Mouse (Mus musculus): Measurements from ENCODE around the gene Kcnip1. TPM values are rescaled to one million over a fixed set of nuclear protein-coding genes. Genes with fewer than 3 reads are reported as not detected.
A peak's percentile ranks its signal among the peaks of the same experiment; 100 is the strongest.

Kcnip1 gene
- total RNA-seq, 2 experiments from 2014 or later, result 20.4 to 21.2 TPM

DNA sequence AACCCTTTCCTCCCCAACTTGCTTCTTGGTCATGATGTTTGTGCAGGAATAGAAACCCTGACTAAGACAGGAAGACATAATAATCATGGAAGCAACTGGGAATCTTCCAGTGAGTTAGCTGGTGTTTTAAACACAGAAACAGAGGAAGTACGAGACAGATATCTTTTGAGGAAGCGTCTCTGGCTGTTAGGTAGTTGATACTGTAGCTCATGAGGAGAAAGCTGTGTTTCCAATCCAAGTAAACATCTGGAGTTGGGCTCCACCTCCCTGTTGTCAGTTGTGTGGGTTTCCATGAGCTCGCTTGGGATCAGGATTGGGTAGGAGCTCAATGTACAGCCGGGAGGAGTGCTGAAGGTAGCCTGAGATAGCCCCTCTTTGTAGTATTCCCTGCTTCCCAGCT is 46.5 kb downstream of the Kcnip1 start:
- no peak for TF ChIP-seq CTCF (conservative IDR thresholded peaks at IDR 0.05)
- Histone ChIP-seq H3K27ac (no peak overlapping the region), H3K4me3 (no peak overlapping the region)
- no peak for DNase-seq (ENCODE audit: low spot score in 2 of 2)

DNA sequence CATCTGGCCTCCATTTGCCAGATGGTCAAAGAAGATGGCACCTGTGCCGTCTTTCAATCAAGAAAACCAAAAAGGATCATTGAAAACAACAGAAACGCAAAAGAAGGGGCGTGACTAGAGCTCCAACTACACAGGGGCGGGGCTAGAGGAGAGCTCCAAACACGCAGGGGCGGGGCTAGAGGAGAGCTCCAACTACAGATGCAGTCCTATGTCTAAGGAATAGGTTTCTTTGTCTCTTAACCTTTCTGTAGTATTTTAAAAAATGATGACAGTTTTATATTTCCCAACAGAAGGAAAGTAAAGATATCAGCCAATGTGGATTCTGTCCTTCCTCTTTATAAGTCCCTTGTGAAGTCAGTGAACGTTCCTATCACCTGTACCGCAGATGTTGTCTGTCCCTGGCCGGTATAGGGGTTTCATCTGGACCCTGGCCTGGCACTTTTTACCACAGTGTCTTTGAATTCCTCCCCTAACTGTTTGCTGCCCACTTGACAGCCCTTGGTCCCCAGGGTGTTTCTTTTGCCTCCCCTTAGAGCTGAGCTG is 48.1 kb downstream of the Kcnip1 start:
- TF ChIP-seq CTCF (conservative IDR thresholded peaks at IDR 0.05), result no peak
- no peak for DNase-seq (ENCODE audit: low spot score in 2 of 2)

DNA sequence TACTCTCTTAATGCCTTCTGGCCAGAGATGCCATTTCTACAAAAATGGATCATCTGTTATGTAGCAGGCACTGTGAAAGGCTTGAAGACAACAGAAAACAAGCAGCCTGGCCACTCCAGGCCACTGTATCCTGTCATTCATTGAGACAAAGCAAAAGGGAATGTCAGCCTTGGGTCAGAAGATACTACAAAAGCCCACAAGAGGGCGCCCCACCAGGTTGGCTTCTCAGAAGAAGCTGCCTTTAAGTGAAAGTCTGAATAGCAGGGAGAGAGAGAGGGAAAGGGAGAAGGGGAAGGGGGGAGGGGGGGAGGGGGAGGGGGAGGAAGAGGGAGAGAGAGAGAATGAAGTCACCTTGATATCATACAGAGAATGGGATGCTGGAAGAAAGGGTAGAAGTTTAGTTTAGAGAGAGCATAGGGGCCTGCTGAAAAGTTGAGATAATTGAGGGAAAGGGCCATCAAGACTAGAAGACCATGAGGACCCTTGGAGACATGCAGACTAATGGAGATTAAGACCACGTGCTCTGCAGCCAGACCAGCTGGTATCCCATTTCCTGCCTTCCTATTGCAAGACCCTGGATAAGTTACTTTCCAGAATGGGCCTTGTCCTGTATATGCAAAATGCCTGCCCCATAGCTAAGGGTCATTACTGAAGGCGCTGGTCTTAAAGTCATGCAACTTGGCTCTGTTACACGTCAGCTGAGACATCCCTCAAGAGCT is 48.7 kb downstream of the Kcnip1 start:
- DNase-seq (ENCODE audit: low spot score in 2 of 2), result no peak
- peak; percentile 60 for TF ChIP-seq CTCF (conservative IDR thresholded peaks at IDR 0.05)
- Histone ChIP-seq H3K4me3 (no peak overlapping the region), H3K27ac (no peak overlapping the region)

More for the DNA sequence above, 48.1 kb downstream of the Kcnip1 start:
- no peak overlapping the region for H3K27ac ChIP-seq
- no peak overlapping the region for H3K4me3 ChIP-seq

DNA sequence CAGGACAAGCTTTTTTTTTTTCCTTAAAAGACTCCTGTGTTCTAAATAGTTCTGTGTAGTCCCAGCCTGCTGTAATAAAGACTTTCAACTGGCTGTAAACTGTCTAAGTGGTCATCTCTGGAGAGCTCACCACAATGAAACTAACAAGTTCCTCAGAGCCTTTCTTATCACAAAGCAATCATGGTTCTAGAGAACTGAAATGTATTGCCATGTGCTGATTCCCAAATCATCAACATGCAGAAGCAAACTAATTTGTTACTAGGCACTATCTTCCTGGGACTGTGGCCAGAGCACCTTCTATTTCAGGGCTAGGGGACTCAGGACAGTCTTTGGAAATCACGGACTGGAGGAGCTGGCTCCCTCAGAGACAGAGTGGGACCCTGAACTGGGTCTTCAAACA is 49.4 kb downstream of the Kcnip1 start:
- no peak for DNase-seq (ENCODE audit: low spot score in 2 of 2)
- TF ChIP-seq CTCF (conservative IDR thresholded peaks at IDR 0.05), result no peak
- Histone ChIP-seq H3K27ac (no peak overlapping the region), H3K4me3 (no peak overlapping the region)

DNA sequence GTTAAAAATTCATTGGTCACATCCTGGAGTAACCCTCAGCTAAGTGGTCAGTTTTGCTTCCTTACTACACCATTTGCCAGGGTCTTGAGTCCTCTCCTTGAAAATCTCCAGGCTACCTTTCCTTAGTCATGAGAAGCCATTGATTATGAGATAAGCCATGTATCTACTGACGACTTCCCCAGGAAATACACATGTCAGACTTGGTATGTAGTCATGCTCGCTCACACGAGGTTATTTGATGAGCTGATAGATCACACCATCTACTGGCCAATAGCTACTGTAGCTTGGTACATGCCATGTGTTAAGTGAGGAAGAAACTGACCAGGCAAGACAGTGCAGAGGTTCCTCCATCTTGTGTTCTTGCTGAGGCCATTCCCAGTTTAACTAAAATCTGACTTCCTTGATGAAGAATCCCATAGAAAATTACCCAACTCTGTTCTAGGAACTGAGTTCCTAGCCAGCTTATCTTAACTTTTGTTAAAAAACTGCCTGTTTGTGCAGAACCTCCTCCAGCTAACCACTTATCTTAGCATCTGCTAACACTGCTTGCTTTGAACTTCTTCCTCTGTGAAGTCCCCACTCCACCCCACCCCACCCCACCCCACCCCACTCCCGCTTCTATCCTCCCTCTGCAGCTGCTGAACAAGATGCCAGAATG is 53.4 kb downstream of the Kcnip1 start:
- no peak overlapping the region for H3K4me3 ChIP-seq
- no peak overlapping the region for H3K27ac ChIP-seq
- DNase-seq (ENCODE audit: low spot score in 2 of 2), result no peak
- TF ChIP-seq CTCF (conservative IDR thresholded peaks at IDR 0.05), result no peak

DNA sequence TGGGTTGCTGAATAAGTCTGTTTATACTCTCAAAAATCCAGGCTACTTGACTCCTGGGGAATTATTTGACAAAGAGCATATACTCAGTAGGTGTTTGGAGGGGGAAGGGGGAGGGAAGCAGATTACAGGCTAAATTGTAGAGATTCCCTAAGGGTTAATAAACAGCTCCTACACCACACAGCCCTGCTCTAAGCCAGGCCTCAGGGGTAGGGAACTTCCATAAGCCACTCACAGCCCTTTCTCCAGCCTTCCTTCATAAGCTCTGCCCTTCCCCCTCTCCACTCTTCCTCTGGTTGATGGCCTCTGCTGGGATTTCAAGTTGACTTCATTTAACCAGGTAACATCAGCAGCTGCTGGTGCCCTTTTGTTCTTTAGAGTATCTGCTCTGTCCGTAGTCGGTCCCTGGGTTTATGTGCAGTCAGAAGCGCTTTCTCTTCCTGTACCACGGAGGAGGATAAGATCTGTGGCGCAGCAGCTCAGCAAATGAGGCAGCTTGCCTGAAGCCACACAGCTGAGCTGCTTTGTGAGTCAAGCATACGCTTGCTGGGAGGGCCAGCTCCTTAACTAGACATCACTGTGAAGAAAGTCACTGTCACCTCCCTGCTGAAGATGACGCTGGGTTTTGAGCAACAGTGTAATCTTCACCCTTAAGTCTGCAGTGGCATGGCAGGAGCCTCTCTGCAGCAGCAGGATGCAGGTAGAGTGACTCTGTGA is 54.2 kb downstream of the Kcnip1 start:
- H3K27ac ChIP-seq, result no peak overlapping the region
- no peak for TF ChIP-seq CTCF (conservative IDR thresholded peaks at IDR 0.05)
- H3K4me3 ChIP-seq, result no peak overlapping the region
- no peak for DNase-seq (ENCODE audit: low spot score in 2 of 2)

DNA sequence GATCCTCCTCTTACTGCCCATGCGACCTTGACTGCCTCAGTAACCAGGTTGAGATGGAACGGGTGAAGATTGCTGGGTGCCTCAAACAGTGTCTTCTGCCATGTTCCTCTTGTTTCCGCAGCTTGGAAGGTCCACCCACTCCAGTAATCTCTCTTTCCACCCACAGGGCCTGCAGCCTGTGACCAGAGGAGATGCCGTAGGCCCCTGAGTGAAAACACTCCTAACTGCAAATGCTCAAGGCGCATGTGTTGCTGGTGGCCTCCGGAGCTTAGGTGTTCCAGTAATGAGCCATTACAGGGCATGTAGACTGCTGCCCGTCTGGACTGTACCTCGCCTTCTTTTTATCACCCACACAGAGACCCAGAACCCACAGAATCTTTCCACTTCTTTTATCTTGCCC is 55.3 kb downstream of the Kcnip1 start:
- no peak for TF ChIP-seq CTCF (conservative IDR thresholded peaks at IDR 0.05)
- Histone ChIP-seq H3K4me3 (no peak overlapping the region), H3K27ac (no peak overlapping the region)
- DNase-seq (ENCODE audit: low spot score in 2 of 2), result no peak

DNA sequence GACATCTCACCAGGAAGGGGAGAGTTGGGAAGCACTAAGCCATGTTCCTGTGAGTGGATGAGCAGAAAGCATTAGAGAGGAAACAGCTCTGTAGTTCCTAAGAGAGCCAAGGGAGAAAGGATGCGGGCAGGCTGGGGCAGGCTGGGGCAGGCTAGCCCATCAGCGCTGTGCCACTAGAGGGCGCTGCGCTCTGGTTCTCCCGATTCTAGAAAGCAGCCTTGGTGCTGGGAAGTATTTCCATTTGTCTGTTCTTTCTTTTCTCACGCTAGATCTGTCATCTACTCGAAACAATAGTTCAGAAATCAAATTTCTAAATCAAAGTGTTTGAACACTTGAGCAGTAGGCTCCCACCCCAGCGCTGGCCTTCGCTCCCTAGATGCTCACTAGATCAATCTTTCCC is 58.7 kb downstream of the Kcnip1 start:
- Histone ChIP-seq H3K4me3 (no peak overlapping the region), H3K27ac (no peak overlapping the region)
- peak; percentile 65 for TF ChIP-seq CTCF (conservative IDR thresholded peaks at IDR 0.05)
- DNase-seq (ENCODE audit: low spot score in 2 of 2), result no peak

DNA sequence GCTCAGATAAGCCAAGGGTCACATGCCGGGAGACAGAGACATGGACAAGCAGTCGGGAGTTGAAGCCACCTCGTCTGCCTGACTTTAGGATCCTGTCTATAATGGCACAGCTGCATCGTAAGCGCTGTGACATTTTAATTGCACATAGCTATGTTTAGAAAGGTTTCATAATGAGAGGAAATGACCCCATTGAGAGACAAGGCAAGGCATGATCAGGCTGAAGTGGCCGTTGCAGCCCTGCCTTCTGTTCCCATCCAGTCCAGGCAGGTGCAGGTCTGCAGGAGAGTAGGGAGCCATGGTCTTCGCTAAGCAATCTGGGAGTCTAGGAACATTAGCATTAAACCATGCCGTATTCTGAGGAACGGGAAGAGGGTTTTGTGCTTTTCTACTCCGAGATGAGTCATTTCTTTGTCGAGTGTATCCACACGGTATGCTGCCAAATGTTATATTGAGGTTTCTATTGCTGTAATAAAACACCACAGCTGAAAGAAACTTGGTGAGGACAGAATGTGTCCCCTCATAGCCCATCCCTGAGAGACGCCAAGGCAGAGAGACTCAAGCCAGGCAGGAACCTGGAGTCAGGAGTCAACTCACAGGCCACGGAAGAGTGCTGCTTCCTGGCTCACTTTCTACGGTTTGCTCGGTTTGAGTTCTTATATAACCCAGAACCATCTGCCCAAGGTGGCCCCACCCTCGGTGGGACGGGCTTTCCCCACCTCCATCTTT is 60.4 kb downstream of the Kcnip1 start:
- DNase-seq (ENCODE audit: low spot score in 2 of 2), result no peak
- TF ChIP-seq CTCF (conservative IDR thresholded peaks at IDR 0.05), result no peak

DNA sequence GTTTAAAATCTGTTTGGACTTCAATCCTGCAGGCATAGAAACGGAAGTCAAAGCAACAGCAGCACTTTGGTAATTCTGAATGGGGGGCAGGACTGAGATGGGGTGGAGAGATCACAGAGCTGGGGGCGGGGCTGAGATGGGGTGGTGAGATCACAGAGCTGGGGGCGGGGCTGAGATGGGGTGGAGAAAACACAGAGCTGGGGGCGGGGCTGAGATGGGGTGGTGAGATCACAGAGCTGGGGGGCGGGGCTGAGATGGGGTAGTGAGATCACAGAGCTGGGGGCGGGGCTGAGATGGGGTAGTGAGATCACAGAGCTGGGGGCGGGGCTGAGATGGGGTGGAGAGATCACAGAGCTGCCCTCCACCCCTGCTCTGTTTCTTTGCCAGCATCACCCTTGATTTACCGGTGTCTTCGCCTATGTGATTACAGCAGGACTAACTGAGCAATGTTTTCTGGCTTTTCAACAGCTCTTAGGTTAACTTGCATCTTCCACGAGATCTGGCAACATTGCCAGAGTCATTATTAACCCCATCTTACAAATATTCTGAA is 61.0 kb downstream of the Kcnip1 start:
- DNase-seq (ENCODE audit: low spot score in 2 of 2), result no peak
- no peak overlapping the region for H3K27ac ChIP-seq
- no peak for TF ChIP-seq CTCF (conservative IDR thresholded peaks at IDR 0.05)
- no peak overlapping the region for H3K4me3 ChIP-seq

More for the DNA sequence above, 60.4 kb downstream of the Kcnip1 start:
- H3K4me3 ChIP-seq, result no peak overlapping the region
- H3K27ac ChIP-seq, result no peak overlapping the region

DNA sequence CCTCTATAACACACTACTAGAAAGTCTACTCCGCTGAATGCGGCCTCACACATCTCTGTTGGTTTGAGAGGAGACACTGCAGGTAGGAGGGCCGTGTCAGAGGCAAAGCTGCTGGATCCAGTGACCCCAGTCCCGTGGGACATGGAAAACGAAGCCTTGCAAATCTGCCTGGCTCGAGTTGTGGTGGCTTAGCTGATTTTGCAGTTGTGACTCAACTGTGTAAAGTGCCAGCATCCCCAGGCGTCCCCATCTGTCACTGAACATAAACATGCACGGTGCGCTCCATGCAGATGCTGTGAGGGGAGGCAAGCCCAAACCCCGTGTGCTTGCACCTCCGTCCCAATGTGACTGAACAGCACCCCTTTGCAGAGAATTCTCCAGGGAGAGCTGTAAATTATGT is 63.5 kb downstream of the Kcnip1 start:
- Histone ChIP-seq H3K27ac (no peak overlapping the region), H3K4me3 (no peak overlapping the region)
- no peak for DNase-seq (ENCODE audit: low spot score in 2 of 2)
- no peak for TF ChIP-seq CTCF (conservative IDR thresholded peaks at IDR 0.05)

DNA sequence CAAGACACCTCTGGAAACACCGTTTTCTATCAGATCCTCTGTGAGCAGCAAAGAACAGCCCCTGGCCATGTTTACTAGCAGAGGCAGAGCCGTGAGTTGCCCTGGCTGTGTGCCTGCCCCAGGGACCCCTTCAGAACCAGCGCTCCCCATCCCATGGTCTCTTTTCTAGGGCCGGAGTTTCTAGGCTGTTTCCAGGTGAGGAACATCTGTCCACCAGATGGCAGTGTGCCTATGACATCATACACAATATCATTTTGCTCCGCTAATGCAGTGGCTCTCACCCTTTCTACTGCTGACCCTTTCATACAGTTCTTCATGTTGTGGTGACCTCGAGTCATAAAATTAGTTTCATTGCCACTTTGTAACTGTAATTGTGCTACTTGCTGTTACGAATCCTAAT is 64.3 kb downstream of the Kcnip1 start:
- Histone ChIP-seq H3K4me3 (no peak overlapping the region), H3K27ac (no peak overlapping the region)
- TF ChIP-seq CTCF (conservative IDR thresholded peaks at IDR 0.05), result peak; percentile 69
- DNase-seq (ENCODE audit: low spot score in 2 of 2), result no peak

All from layer of hippocampus, adult 2 months (tissue).